Mouse (Mus musculus): ENCODE data around the gene Ece1.

DNA sequence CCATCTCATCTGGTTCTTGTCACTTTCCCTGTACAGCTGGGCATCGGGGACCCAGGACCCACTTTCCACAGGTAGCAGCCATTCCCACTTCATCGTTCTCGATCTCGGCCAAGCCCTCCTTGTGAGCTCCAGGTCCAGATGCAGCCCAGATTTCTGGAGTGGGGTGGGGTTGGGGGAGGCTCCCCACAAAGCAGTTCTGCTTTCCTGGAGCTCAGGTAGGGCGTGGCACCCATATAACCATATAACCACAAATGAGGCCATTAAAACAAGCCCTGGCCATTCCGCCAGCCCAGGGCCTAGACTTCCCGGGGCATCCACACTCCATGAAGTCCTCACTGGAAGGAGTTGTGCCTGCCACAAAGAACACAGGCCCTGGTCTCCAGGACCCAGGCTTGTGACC is 46.5 kb downstream of the Ece1 start:
- TF ChIP-seq POLR2A (IDR thresholded peaks at IDR 0.05; ENCODE audit: insufficient read length, low read depth) (no peak), USF1 (IDR thresholded peaks at IDR 0.05; ENCODE audit: low read depth) (no peak), MYOD1 (IDR thresholded peaks at IDR 0.05; ENCODE audit: control insufficient read depth in 1 of 3, insufficient read length in 2 of 3, low read depth in 2 of 3) (no peak), SRF (IDR thresholded peaks at IDR 0.05; ENCODE audit: control insufficient read depth, insufficient read length, low read depth) (no peak), POLR2AphosphoS2 (IDR thresholded peaks at IDR 0.05; ENCODE audit: insufficient read length, low read depth) (no peak), MYOG (IDR thresholded peaks at IDR 0.05; ENCODE audit: control insufficient read depth in 1 of 3, insufficient read depth in 1 of 3, insufficient read length in 2 of 3, low read depth in 2 of 3) (no peak), TCF12 (IDR thresholded peaks at IDR 0.05; ENCODE audit: insufficient read depth, poor library complexity, severe bottlenecking) (no peak), MAX (IDR thresholded peaks at IDR 0.05; ENCODE audit: low read depth) (no peak), CEBPB (IDR thresholded peaks at IDR 0.05; ENCODE audit: insufficient read depth, poor library complexity, severe bottlenecking) (no peak), REST (IDR thresholded peaks at IDR 0.05; ENCODE audit: insufficient read depth, insufficient read length) (no peak)

All from myocyte (in vitro differentiated cells).